Mouse (Mus musculus): ENCODE data around the gene Miga1. TPM values are rescaled to one million over a fixed set of nuclear protein-coding genes. Genes with fewer than 3 reads are reported as not detected.

The Miga1 gene
- polyA plus RNA-seq, 1 experiment from 2014 or later = 11.7 TPM

GRCm38 (mm10) chr3:152282126-152282525, 58.1 kb downstream of the Miga1 start:
- WGBS = 37% methylated on average over 3 of the region's 3 CpGs
- Histone ChIP-seq H3K36me3 (ENCODE audit: control insufficient read depth, insufficient read depth) (peaks cover 22% of the 10 kb centered on the region), H3K27ac (ENCODE audit: low read length) (no peak overlapping the region), H3K27me3 (ENCODE audit: control insufficient read depth, insufficient read depth, low read length) (no peaks in the 10 kb centered on the region), H3K4me3 (ENCODE audit: low read length) (no peak overlapping the region), H3K9ac (ENCODE audit: low read length) (no peak overlapping the region), H3K9me3 (replicated peaks; ENCODE audit: control insufficient read depth, low read length) (no peaks in the 10 kb centered on the region), H3K4me2 (ENCODE audit: low read depth, low read length) (no peak overlapping the region), H3K4me1 (ENCODE audit: control insufficient read depth, insufficient read depth, low read length) (peaks cover 2% of the 10 kb centered on the region; the same call in 1 of the 2 replicates)
- ATAC-seq (replicated peaks; ENCODE audit: extremely low read depth, insufficient read depth, low FRiP score) = no peak

- no peaks in the 10 kb centered on the region for H3K9me3 ChIP-seq (replicated peaks; ENCODE audit: control insufficient read depth, low read length)
- no peak for ATAC-seq (replicated peaks; ENCODE audit: extremely low read depth, insufficient read depth, low FRiP score)
- no peak overlapping the region for H3K4me3 ChIP-seq (ENCODE audit: low read length)
- H3K27me3 ChIP-seq (ENCODE audit: control insufficient read depth, insufficient read depth, low read length) = no peaks in the 10 kb centered on the region
- peaks cover 18% of the 10 kb centered on the region for H3K36me3 ChIP-seq (ENCODE audit: control insufficient read depth, insufficient read depth)
- no peak overlapping the region for H3K9ac ChIP-seq (ENCODE audit: low read length)
- WGBS = 35% methylated on average over 2 of the region's 2 CpGs
- no peak overlapping the region for H3K4me2 ChIP-seq (ENCODE audit: low read depth, low read length)
- peaks cover 4% of the 10 kb centered on the region; the same call in 1 of the 2 replicates for H3K4me1 ChIP-seq (ENCODE audit: control insufficient read depth, insufficient read depth, low read length)
- peak overlapping the region; percentile 59 for H3K27ac ChIP-seq (ENCODE audit: low read length)
Observed at GRCm38 (mm10) chr3:152278431-152278830, 61.8 kb downstream of the Miga1 start.

GRCm38 (mm10) chr3:152277912-152278311, 62.3 kb downstream of the Miga1 start:
- Histone ChIP-seq H3K4me3 (ENCODE audit: low read length) (no peak overlapping the region), H3K27me3 (ENCODE audit: control insufficient read depth, insufficient read depth, low read length) (no peaks in the 10 kb centered on the region), H3K4me2 (ENCODE audit: low read depth, low read length) (no peak overlapping the region), H3K9ac (ENCODE audit: low read length) (no peak overlapping the region), H3K4me1 (ENCODE audit: control insufficient read depth, insufficient read depth, low read length) (peaks cover 4% of the 10 kb centered on the region; the same call in 1 of the 2 replicates), H3K27ac (ENCODE audit: low read length) (peak overlapping the region; percentile 59), H3K36me3 (ENCODE audit: control insufficient read depth, insufficient read depth) (peaks cover 16% of the 10 kb centered on the region), H3K9me3 (replicated peaks; ENCODE audit: control insufficient read depth, low read length) (no peaks in the 10 kb centered on the region)
- 91% methylated on average over 2 of the region's 2 CpGs for WGBS
- ATAC-seq (replicated peaks; ENCODE audit: extremely low read depth, insufficient read depth, low FRiP score) = no peak

GRCm38 (mm10) chr3:152276935-152277334, 63.3 kb downstream of the Miga1 start:
- no peaks in the 10 kb centered on the region for H3K9me3 ChIP-seq (replicated peaks; ENCODE audit: control insufficient read depth, low read length)
- peaks cover 13% of the 10 kb centered on the region for H3K36me3 ChIP-seq (ENCODE audit: control insufficient read depth, insufficient read depth)
- H3K4me3 ChIP-seq (ENCODE audit: low read length) = no peak overlapping the region
- no peak for ATAC-seq (replicated peaks; ENCODE audit: extremely low read depth, insufficient read depth, low FRiP score)
- H3K4me2 ChIP-seq (ENCODE audit: low read depth, low read length) = no peak overlapping the region
- no peak overlapping the region for H3K9ac ChIP-seq (ENCODE audit: low read length)
- peaks cover 12% of the 10 kb centered on the region for H3K4me1 ChIP-seq (ENCODE audit: control insufficient read depth, insufficient read depth, low read length)
- H3K27ac ChIP-seq (ENCODE audit: low read length) = no peak overlapping the region
- WGBS = 93% methylated on average over 3 of the region's 3 CpGs
- no peaks in the 10 kb centered on the region for H3K27me3 ChIP-seq (ENCODE audit: control insufficient read depth, insufficient read depth, low read length)

GRCm38 (mm10) chr3:152275008-152275407, 65.2 kb downstream of the Miga1 start:
- Histone ChIP-seq H3K9ac (ENCODE audit: low read length) (no peak overlapping the region), H3K36me3 (ENCODE audit: control insufficient read depth, insufficient read depth) (peaks cover 7% of the 10 kb centered on the region), H3K4me3 (ENCODE audit: low read length) (no peak overlapping the region), H3K9me3 (replicated peaks; ENCODE audit: control insufficient read depth, low read length) (no peaks in the 10 kb centered on the region), H3K27ac (ENCODE audit: low read length) (no peak overlapping the region), H3K27me3 (ENCODE audit: control insufficient read depth, insufficient read depth, low read length) (no peaks in the 10 kb centered on the region), H3K4me1 (ENCODE audit: control insufficient read depth, insufficient read depth, low read length) (peaks cover 12% of the 10 kb centered on the region), H3K4me2 (ENCODE audit: low read depth, low read length) (no peak overlapping the region)
- WGBS = 80% methylated on average over 8 of the region's 8 CpGs
- ATAC-seq (replicated peaks; ENCODE audit: extremely low read depth, insufficient read depth, low FRiP score) = no peak

- no peak overlapping the region for H3K9ac ChIP-seq (ENCODE audit: low read length)
- peak; percentile 69 for ATAC-seq (replicated peaks; ENCODE audit: extremely low read depth, insufficient read depth, low FRiP score)
Observed at GRCm38 (mm10) chr3:152272974-152273685, 67.1 kb downstream of the Miga1 start.

GRCm38 (mm10) chr3:152271876-152272275, 68.3 kb downstream of the Miga1 start:
- Histone ChIP-seq H3K4me3 (ENCODE audit: low read length) (no peak overlapping the region), H3K27ac (ENCODE audit: low read length) (no peak overlapping the region), H3K4me1 (ENCODE audit: control insufficient read depth, insufficient read depth, low read length) (peaks cover 12% of the 10 kb centered on the region), H3K9me3 (replicated peaks; ENCODE audit: control insufficient read depth, low read length) (no peaks in the 10 kb centered on the region), H3K9ac (ENCODE audit: low read length) (no peak overlapping the region), H3K4me2 (ENCODE audit: low read depth, low read length) (no peak overlapping the region), H3K27me3 (ENCODE audit: control insufficient read depth, insufficient read depth, low read length) (no peaks in the 10 kb centered on the region), H3K36me3 (ENCODE audit: control insufficient read depth, insufficient read depth) (peaks cover 7% of the 10 kb centered on the region)
- ATAC-seq (replicated peaks; ENCODE audit: extremely low read depth, insufficient read depth, low FRiP score) = no peak
- 60% methylated on average over 6 of the region's 6 CpGs for WGBS

More at GRCm38 (mm10) chr3:152272974-152273685, 67.1 kb downstream of the Miga1 start:
- WGBS = 62% methylated on average over 20 of the region's 20 CpGs
- Histone ChIP-seq H3K4me3 (ENCODE audit: low read length) (no peak overlapping the region), H3K4me1 (ENCODE audit: control insufficient read depth, insufficient read depth, low read length) (peaks cover 10% of the 10 kb centered on the region), H3K27ac (ENCODE audit: low read length) (peak overlapping the region; percentile 68), H3K9me3 (replicated peaks; ENCODE audit: control insufficient read depth, low read length) (no peaks in the 10 kb centered on the region), H3K36me3 (ENCODE audit: control insufficient read depth, insufficient read depth) (peaks cover 7% of the 10 kb centered on the region), H3K4me2 (ENCODE audit: low read depth, low read length) (no peak overlapping the region), H3K27me3 (ENCODE audit: control insufficient read depth, insufficient read depth, low read length) (no peaks in the 10 kb centered on the region)

- no peak overlapping the region for H3K4me2 ChIP-seq (ENCODE audit: low read depth, low read length)
- peaks cover 4% of the 10 kb centered on the region for H3K36me3 ChIP-seq (ENCODE audit: control insufficient read depth, insufficient read depth)
- H3K4me3 ChIP-seq (ENCODE audit: low read length) = no peak overlapping the region
- ATAC-seq (replicated peaks; ENCODE audit: extremely low read depth, insufficient read depth, low FRiP score) = no peak
- no peaks in the 10 kb centered on the region for H3K9me3 ChIP-seq (replicated peaks; ENCODE audit: control insufficient read depth, low read length)
- H3K9ac ChIP-seq (ENCODE audit: low read length) = no peak overlapping the region
- 81% methylated on average over 10 of the region's 10 CpGs for WGBS
- H3K27me3 ChIP-seq (ENCODE audit: control insufficient read depth, insufficient read depth, low read length) = no peaks in the 10 kb centered on the region
- peaks cover 19% of the 10 kb centered on the region for H3K4me1 ChIP-seq (ENCODE audit: control insufficient read depth, insufficient read depth, low read length)
- H3K27ac ChIP-seq (ENCODE audit: low read length) = no peak overlapping the region
Observed at GRCm38 (mm10) chr3:152271071-152271710, 69.0 kb downstream of the Miga1 start.

- WGBS = 88% methylated on average over 14 of the region's 14 CpGs
- Histone ChIP-seq H3K27ac (ENCODE audit: low read length) (no peak overlapping the region), H3K4me1 (ENCODE audit: control insufficient read depth, insufficient read depth, low read length) (peaks cover 18% of the 10 kb centered on the region), H3K9me3 (replicated peaks; ENCODE audit: control insufficient read depth, low read length) (no peaks in the 10 kb centered on the region), H3K36me3 (ENCODE audit: control insufficient read depth, insufficient read depth) (no peaks in the 10 kb centered on the region), H3K27me3 (ENCODE audit: control insufficient read depth, insufficient read depth, low read length) (no peaks in the 10 kb centered on the region), H3K4me3 (ENCODE audit: low read length) (no peak overlapping the region), H3K4me2 (ENCODE audit: low read depth, low read length) (no peak overlapping the region), H3K9ac (ENCODE audit: low read length) (no peak overlapping the region)
- no peak for ATAC-seq (replicated peaks; ENCODE audit: extremely low read depth, insufficient read depth, low FRiP score)
Observed at GRCm38 (mm10) chr3:152268099-152268498, 72.1 kb downstream of the Miga1 start.

Measured in heart, embryonic 16.5 days (tissue).